Mouse (Mus musculus): ENCODE data around the gene Cyp4a32. TPM values are rescaled to one million over a fixed set of nuclear protein-coding genes. Genes with fewer than 3 reads are reported as not detected.
"Not testable (repeated sequence)": the region's sequence is repeated elsewhere in the genome, so short reads cannot be mapped to it uniquely, and the experiment has no call there.

Cyp4a32 gene
- total RNA-seq (2015) (not detected in 2 replicates), total RNA-seq (2017) (not detected in 2 replicates)

GRCm38 (mm10) chr4:115600611-115601010 lies at the start of gene Cyp4a32:
Gene Cyp4a32 (plus strand): TSS chr4:115600969.
- ATAC-seq (ENCODE audit: poor library complexity, severe bottlenecking): not testable (repeated sequence)

- ATAC-seq (ENCODE audit: poor library complexity, severe bottlenecking): no peak
Observed at GRCm38 (mm10) chr4:115552726-115553125, 48.0 kb upstream of the Cyp4a32 start.

DNA sequence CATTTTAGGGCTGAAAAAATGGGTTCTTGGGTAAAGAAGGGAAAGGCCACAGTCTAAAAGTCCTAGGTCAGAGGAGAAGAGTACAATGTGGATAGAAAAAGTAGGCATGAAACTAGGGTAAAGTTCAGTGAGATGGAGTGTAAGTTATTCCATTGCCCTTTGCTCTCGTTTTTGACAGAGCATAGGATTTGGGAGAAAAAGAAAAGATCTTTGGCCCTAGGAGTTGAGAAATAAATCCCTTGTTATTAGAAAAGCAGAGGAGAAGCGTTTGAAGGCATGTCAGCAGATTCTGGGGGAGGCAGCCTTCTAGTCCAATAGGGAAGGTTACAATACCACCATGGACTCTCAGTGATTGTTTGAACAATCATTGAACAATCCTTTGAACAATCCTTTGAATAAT lies 45.3 kb upstream of the Cyp4a32 start:
- no peak for ATAC-seq (ENCODE audit: poor library complexity, severe bottlenecking)

DNA sequence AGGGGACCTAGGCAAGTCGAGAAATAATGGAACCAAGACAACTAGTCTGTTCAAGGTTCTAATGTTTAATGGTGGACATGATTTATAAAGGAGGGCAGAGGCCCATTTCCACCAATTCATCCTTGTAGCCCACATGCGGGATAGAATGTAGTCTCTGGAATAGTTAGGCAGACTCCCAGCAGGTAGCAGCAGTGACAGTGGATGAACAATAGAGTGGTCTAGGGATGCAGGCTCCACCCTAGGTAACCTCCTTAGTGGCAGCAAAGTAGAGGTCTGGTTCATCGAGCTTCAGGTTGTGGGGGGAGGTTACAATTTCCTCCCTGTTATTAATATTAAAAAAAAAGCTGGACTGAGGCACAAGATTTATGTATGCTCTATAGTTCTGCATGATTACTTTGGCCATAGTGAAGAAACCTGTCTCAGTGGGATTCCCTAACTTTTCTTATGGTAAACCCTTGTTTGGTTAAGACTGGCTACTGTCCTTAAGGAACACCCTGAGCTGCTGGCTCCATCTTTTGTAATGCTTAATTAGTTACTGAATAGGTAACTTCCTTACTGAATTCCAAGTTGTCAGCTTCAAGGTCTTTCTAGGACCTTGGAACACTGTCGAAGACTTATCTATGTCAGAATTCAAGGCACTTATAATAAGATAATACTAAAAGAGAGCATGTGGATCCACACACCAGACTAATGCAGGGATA lies 42.8 kb upstream of the Cyp4a32 start:
- ATAC-seq (ENCODE audit: poor library complexity, severe bottlenecking): no peak

- ATAC-seq (ENCODE audit: poor library complexity, severe bottlenecking): not testable (repeated sequence)
Observed at GRCm38 (mm10) chr4:115561236-115561635, 39.5 kb upstream of the Cyp4a32 start.

DNA sequence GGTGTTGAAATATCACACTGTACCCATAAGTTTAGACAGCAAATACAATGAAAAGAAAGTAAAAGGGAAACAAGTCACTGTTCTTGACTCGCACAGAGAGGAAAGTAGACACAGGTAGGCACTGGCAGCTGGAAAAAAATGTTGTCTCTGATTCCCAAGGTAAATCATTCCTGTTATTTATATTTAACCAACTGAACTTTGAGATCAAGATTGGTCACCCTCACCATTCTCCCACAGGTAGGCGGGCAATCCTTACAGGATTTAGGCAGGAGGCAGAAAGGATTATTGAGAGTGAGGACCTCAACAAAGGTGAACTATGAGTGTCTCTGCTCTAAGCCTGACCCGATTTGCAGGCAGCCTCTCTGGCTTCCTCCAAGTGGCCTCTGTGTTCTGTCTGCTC lies 37.4 kb upstream of the Cyp4a32 start, which contains the start of gene Cyp4a31:
Gene Cyp4a31 (plus strand): TSS at position 249 of the 400 bp plus-strand sequence.
- no peak for ATAC-seq (ENCODE audit: poor library complexity, severe bottlenecking)

DNA sequence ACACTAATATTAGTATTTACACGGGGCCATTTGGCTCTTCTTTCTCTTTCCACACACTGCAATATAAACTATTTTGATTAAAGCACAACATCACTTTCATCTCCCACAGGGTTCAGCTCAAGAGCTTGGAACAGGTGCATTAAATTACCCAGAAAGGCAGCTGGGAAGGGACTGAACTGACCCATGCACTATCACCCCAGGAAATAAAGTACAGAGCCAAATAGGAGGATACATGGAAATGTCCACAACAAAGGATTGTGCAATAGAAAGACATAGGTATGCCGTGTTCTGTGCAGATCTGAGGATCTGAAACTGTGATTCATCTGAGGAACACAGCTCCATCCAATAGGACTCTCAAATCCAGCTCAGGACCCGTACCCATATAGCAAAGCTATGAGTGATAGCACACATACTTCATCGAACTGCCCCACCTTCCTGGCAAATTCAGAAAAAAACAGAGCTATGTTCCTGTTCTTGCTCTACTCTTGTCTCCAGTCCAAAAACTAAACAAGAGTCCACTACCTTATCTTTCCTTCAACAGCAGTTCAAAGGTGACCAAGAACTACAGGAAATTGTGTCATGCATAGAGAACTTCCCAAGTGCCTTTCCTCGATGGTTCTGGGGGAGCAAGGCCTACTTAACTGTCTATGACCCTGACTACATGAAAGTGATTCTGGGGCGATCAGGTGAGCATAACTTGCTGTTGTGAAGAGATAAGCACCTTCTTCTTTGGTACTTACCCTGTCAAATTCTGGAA lies 36.1 kb upstream of the Cyp4a32 start:
- ATAC-seq (ENCODE audit: poor library complexity, severe bottlenecking): not testable (repeated sequence)

DNA sequence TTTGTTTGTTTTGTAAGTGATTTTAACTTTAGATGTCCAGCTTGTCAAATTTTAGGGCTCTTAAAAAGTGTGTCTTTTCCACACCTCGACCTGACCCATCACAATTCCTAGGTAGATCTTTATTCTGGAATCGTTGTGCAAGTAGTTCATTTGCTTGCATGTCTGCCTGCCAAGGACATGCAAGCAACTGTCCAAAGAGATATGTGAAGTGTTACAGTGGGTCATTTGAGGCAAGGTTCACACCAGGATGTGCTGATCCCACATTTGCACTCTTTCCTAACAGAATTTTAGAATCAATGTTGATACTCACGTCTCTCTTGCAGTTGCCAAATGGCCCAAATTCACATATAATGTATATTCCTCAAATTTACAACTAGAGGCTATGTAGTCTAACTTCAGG lies 25.5 kb upstream of the Cyp4a32 start:
- ATAC-seq (ENCODE audit: poor library complexity, severe bottlenecking): no peak

GRCm38 (mm10) chr4:115575776-115576175 lies 25.0 kb upstream of the Cyp4a32 start:
- ATAC-seq (ENCODE audit: poor library complexity, severe bottlenecking): no peak

- ATAC-seq (ENCODE audit: poor library complexity, severe bottlenecking): peak; percentile 59
Observed at GRCm38 (mm10) chr4:115583036-115583435, 17.7 kb upstream of the Cyp4a32 start.

DNA sequence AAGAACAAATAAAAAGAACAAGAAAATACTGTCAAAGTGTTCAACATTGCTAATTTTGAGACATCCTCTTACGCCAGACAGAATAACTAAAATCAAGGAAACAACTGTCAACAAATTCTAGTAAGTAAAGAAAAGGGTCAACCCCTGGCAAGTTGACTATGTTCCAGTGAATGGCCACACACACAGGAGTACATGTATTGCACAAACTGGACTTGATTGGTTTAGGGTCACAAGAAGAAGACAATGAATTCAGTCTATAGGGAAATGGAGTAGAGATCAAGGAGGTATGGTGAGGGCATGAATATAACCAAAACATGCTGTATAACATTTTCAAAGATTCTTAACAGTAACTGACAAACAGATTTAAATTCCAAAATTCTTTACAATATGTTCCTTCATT lies 4.4 kb upstream of the Cyp4a32 start:
- ATAC-seq (ENCODE audit: poor library complexity, severe bottlenecking): no peak

DNA sequence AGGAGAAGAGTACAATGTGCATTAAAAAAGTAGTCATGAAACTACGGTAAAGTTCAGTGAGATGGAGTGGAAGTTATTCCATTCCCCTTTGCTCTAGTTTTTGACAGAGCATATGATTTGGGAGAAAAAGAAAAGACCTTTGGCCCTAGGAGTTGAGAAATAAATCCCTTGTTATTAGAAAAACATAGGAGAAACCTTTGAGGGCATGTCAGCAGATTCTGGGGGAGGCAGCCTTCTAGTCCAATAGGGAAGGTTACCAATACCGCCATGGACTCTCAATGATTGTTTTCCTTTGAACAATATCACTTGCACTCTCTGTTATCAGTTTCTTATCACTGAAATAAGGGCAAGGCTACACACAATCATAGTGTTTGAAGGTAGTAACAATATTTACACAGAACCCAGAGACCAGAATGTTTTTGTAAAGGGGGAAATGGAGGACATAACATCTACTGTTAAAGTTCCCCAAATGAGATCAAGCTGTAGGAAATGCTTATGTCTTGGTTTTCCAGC lies 3.9 kb upstream of the Cyp4a32 start:
- ATAC-seq (ENCODE audit: poor library complexity, severe bottlenecking): no peak

DNA sequence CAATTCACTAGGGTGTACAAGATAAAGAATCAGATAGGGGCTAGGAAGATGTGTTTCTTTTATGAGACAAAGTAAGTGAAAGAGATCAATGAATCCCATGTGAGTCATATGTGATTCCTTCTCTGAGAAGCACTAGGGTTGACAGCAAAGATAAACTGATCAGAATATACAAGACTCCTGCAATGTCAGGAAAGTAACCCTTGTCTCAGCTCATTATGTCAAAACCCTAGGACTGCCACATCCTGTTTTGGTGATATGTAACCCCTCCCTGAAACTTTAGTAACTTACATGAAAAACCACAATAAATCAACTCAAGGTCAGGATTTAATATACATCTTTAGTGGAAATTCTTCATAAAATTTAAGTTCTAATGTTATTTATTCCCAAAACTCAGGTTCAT lies 13.2 kb downstream of the Cyp4a32 start:
- no peak for ATAC-seq (ENCODE audit: poor library complexity, severe bottlenecking)

DNA sequence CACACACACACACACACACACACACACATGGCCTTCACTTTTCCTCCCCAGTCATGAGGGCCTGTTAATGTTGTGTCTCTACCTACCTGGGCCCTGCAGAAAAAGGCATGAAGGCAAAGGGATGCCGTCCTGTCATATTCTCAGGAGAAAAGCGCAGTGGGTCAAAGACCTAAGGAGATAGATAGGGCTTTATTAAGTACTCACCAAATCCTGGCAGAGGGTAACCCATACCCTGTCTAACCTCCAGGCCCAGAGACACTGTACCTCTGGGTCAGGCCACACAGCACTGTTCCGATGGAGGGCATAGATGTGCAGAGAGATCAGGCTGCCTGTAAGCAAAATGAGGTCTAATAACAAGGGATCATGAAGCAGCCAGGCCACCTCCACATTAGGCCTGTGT lies 24.8 kb downstream of the Cyp4a32 start:
- ATAC-seq (ENCODE audit: poor library complexity, severe bottlenecking): not testable (repeated sequence)

DNA sequence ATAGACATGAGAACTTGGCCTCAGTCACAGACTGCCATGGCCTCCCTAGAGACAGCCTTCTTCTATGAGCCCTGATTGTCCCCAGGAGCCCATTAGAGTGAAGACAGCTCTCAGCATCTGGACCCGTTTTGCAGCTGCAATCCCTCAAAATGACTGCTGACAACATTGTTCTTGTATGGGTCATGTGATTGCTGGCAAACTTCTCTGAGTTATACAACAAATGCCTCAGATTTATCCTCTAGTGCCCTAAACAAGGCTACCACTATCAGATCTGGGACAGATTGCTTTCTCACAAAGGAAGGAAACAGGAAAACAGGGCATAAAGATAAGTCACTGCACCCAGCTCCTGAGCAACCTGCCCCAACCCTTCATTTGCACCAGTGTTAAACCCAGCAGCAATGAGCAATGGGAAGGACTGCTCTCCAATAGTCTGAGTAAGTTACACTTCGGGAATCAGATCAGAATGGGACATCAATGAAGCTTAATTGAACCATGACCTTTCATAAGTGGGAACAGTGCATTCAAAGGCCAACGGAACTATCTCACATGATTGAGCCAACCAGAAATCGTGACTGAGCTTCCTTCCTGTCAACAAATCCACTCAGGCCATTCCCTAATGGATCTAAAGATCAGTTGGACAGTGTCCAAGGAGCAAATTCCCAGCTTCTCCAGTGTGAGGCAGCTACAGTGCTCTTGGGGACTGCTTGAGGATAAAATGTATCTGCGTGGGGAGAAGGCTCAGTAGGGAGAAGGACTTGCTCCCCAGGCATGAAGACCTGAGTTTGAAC lies 42.4 kb downstream of the Cyp4a32 start:
- ATAC-seq (ENCODE audit: poor library complexity, severe bottlenecking): no peak

DNA sequence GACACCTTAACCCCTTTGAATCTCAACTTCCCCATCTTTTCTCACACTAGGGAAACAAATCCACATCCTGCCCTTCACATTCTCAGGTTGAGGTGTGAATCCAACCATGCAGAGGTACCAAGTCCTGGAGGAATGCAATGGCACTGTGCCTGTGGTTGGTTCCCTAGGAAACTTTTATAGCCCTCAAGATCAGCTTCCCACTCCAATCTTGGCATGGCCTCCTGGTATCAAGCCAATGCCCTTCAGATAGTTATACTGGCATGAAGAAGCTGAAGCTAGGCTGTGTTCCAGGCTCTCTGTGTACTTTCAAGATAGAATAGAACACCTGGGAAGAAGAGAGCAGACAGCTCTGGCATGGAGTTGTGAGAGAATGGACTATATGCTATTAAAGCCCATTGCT lies 44.6 kb downstream of the Cyp4a32 start:
- ATAC-seq (ENCODE audit: poor library complexity, severe bottlenecking): no peak

DNA sequence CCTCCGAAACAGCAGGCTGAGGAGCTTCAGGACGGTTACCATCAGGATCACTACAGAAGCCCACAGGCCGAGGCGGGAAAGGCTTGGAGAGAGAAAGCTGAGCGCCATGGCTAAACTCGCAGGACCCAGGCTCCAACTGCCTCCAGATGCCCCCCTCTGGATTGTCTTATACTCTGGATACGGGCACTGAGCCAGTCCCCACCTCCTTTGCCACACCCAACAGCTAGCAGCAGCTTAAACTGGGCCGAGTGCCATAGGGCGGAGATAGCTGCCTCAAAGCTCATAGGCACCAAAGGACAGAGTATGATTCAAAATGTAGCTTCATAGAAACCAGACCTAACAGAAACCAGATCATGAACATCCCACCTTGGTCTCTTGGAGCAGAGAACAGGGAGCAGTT lies 46.8 kb downstream of the Cyp4a32 start, which contains the start of gene Cyp4b1:
Gene Cyp4b1 (minus strand): TSS at position 144 of the 400 bp plus-strand sequence.
- ATAC-seq (ENCODE audit: poor library complexity, severe bottlenecking): no peak

DNA sequence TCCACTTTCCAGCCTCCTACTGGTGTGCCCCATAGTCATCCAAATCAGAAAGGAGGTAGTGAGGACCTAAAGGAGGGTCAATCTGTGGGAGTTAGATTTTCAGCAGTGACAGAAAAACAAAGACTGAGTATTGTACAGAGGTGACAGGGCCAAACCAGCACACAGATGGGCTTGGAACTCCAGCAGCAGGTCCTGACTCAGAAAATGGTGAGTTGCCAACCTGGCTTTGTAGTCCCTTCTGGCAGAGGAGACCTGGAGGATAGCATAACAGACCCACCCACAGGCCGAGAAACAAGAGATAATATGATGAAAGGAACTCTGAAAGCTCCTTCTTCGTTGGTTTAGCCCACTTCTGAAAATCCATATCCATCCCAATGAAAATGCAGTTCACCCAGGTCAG lies 48.0 kb downstream of the Cyp4a32 start:
- ATAC-seq (ENCODE audit: poor library complexity, severe bottlenecking): no peak

- no peak for ATAC-seq (ENCODE audit: poor library complexity, severe bottlenecking)
Observed at GRCm38 (mm10) chr4:115649344-115649743, 48.6 kb downstream of the Cyp4a32 start.

DNA sequence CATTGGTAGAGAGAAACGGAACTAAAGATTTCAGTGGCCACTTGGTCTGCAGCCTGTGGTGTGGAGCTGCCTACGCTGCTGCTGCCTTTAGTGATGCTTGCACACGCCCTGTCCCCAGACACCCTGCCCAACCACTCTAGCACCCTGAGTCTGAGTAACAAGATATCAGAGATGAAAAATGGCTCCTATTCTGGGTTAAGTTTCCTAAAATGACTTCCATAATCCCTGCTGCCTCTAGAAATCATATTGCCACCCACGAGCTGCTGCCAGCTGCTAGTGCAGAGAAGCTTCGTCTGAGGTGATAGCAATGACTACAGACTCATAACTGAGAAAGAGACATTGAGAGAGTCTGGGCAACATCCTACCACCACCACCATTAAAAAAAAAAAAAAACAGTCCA lies 50.1 kb downstream of the Cyp4a32 start:
- no peak for ATAC-seq (ENCODE audit: poor library complexity, severe bottlenecking)

Measured in megakaryocyte, adult 5-6 weeks (primary cell).